Mouse (Mus musculus) layer of hippocampus, adult 2 months (tissue): Measurements from ENCODE around the gene Stat4. TPM values are rescaled to one million over a fixed set of nuclear protein-coding genes. Genes with fewer than 3 reads are reported as not detected.

Source experiments
- DNase-seq, 2 experiments: peaks; one replicate each; pipeline ENCODE4 v3.0.0; 2022; ENCODE audit warnings: low spot score in 2 of 2
- H3K27ac ChIP-seq: fragments of 200-600 bp; 2 replicates; pipeline ENCODE4 v1.8.1; 2022
- H3K4me3 ChIP-seq: fragments of 200-600 bp; 2 replicates; pipeline ENCODE4 v1.8.1; 2022; ENCODE audit warnings: mild to moderate bottlenecking
- CTCF ChIP-seq: fragments of 200-600 bp; conservative IDR thresholded peaks from 2 replicates; pipeline ENCODE4 v1.8.1; 2022; ENCODE audit warnings: antibody characterized with exemption, mild to moderate bottlenecking, moderate library complexity
- total RNA-seq, 2 experiments: library from RNA; stranded (reverse); gene quantifications; 2 replicates each; pipeline ENCODE4 v1.2.3; 2021

Stat4 gene
- total RNA-seq, 2 experiments from 2014 or later = 0.41 to 1.1 TPM

GRCm38 (mm10) chr1:52088634-52089033 is 101.7 kb downstream of the Stat4 start:
- Histone ChIP-seq H3K27ac (no peak overlapping the region), H3K4me3 (no peak overlapping the region)
- no peak for DNase-seq
- TF ChIP-seq CTCF = no peak

GRCm38 (mm10) chr1:52098618-52099232 is 111.8 kb downstream of the Stat4 start:
- peak; percentile 85 for TF ChIP-seq CTCF
- DNase-seq = peak; percentile 23 to 61
- H3K27ac ChIP-seq = no peak overlapping the region
- H3K4me3 ChIP-seq = no peak overlapping the region

- H3K27ac ChIP-seq = no peak overlapping the region
- peak; percentile 61 for TF ChIP-seq CTCF
- H3K4me3 ChIP-seq = no peak overlapping the region
These were observed 113.5 kb downstream of the Stat4 start for GRCm38 (mm10) chr1:52100496-52100895.

GRCm38 (mm10) chr1:52102795-52103194 is 115.8 kb downstream of the Stat4 start:
- TF ChIP-seq CTCF = no peak
- Histone ChIP-seq H3K4me3 (no peak overlapping the region), H3K27ac (no peak overlapping the region)
- no peak for DNase-seq

More at GRCm38 (mm10) chr1:52100496-52100895, 113.5 kb downstream of the Stat4 start:
- DNase-seq = no peak

- no peak for DNase-seq
- no peak overlapping the region for H3K27ac ChIP-seq
- H3K4me3 ChIP-seq = no peak overlapping the region
- TF ChIP-seq CTCF = no peak
These were observed 120.3 kb downstream of the Stat4 start for GRCm38 (mm10) chr1:52107206-52107605.

GRCm38 (mm10) chr1:52111217-52111616 is 124.3 kb downstream of the Stat4 start:
- no peak for TF ChIP-seq CTCF
- no peak overlapping the region for H3K4me3 ChIP-seq
- no peak for DNase-seq
- no peak overlapping the region for H3K27ac ChIP-seq

- no peak for DNase-seq
- Histone ChIP-seq H3K4me3 (no peak overlapping the region), H3K27ac (no peak overlapping the region)
- TF ChIP-seq CTCF = no peak
These were observed 125.4 kb downstream of the Stat4 start for GRCm38 (mm10) chr1:52112301-52112700.

GRCm38 (mm10) chr1:52113067-52113665 is 126.2 kb downstream of the Stat4 start:
- no peak for TF ChIP-seq CTCF
- Histone ChIP-seq H3K27ac (peak overlapping the region; percentile 89), H3K4me3 (peak overlapping the region; percentile 63)
- peak in 1 of 2 experiments; percentile 5 for DNase-seq

GRCm38 (mm10) chr1:52113666-52114069 is 126.7 kb downstream of the Stat4 start:
- H3K27ac ChIP-seq = peak overlapping the region; percentile 89
- peak; percentile 100 for TF ChIP-seq CTCF
- H3K4me3 ChIP-seq = peak overlapping the region; percentile 63
- DNase-seq = peak; percentile 98 to 99

GRCm38 (mm10) chr1:52116441-52116840 is 129.5 kb downstream of the Stat4 start:
- no peak overlapping the region for H3K4me3 ChIP-seq
- H3K27ac ChIP-seq = peak overlapping the region; percentile 30; the same call in 1 of the 2 replicates
- TF ChIP-seq CTCF = no peak
- no peak for DNase-seq

- no peak for TF ChIP-seq CTCF
- no peak for DNase-seq
- no peak overlapping the region for H3K27ac ChIP-seq
- no peak overlapping the region for H3K4me3 ChIP-seq
These were observed 130.8 kb downstream of the Stat4 start for GRCm38 (mm10) chr1:52117777-52118176.

GRCm38 (mm10) chr1:52118860-52119591 is 132.1 kb downstream of the Stat4 start, which contains the start of gene Stat1:
TSS of gene Stat1 (plus strand) at chr1:52119440.
- peak within 1 kb of the TSS; percentile 95 for H3K27ac ChIP-seq
- peak; percentile 67 to 75 for DNase-seq
- peak within 1 kb of the TSS; percentile 81 for H3K4me3 ChIP-seq
- TF ChIP-seq CTCF = peak; percentile 48

- no peak for TF ChIP-seq CTCF
- Histone ChIP-seq H3K27ac (peak overlapping the region; percentile 95), H3K4me3 (peak overlapping the region; percentile 81)
- DNase-seq = no peak
These were observed 132.7 kb downstream of the Stat4 start for GRCm38 (mm10) chr1:52119691-52120090.
